Mouse (Mus musculus) gastrocnemius, postnatal 10 days (tissue): ENCODE measurements at regions not wholly inside any gene's neighbourhood (a gene's known extent, or its start where the extent isn't known, plus 50 kb on each side); places are given as distances from the start of the nearest gene placed in this dataset.

Experiments
- DNase-seq: peaks from one replicate; pipeline ENCODE4 v3.0.0; 2021; ENCODE audit warnings: mixed read lengths

GRCm38 (mm10) chr13:18063677-18064076 is 70.5 kb upstream of the Yae1d1 start:
- no peak for DNase-seq

- DNase-seq = no peak
Observed at GRCm38 (mm10) chr13:18060265-18060664, 67.1 kb upstream of the Yae1d1 start.

GRCm38 (mm10) chr13:18057231-18057912 is 64.2 kb upstream of the Yae1d1 start:
- peak; percentile 28 for DNase-seq

GRCm38 (mm10) chr13:18056816-18057215 is 63.7 kb upstream of the Yae1d1 start:
- no peak for DNase-seq

GRCm38 (mm10) chr13:18043154-18043553 is 50.0 kb upstream of the Yae1d1 start:
- no peak for DNase-seq
